Mouse (Mus musculus): ENCODE results near the gene Nfkbiz.

- TF ChIP-seq CTCF (IDR thresholded peaks at IDR 0.05; ENCODE audit: low read depth) (no peak), EP300 (IDR thresholded peaks at IDR 0.05; ENCODE audit: low read depth) (no peak)
Observed at GRCm38 (mm10) chr16:55815466-55815865, 23.2 kb downstream of the Nfkbiz start.

All from liver, embryonic 14.5 days (tissue).